Mouse (Mus musculus) ES-CJ7 (cell line): ENCODE measurements at regions not wholly inside any gene's neighbourhood (a gene's known extent, or its start where the extent isn't known, plus 50 kb on each side); places are given as distances from the start of the nearest gene placed in this dataset.

Experiments used
- DNase-seq: peaks from one replicate; pipeline ENCODE4 v3.0.0; 2011; ENCODE audit warnings: low read depth, low spot score

DNA sequence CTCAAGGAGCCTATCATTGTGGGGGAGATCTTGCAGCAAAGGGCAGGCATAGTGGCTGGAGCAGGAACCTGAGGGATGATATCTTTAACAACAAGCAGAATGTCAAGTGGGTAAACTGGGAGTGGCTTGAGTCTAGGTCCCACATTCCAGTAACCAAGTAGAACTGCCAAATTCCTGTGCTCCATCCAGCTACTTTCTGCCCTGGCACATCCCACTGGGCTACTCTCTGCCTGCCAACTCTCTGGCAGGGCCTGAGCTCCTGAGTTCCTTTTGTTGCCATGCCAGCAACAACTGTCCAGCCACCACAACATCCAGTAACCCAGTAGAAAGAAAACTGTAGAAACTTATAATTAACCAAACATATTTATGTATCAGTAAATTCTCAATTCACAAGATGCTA, 1088.8 kb upstream of the Tenm4 start:
- no peak for DNase-seq

DNA sequence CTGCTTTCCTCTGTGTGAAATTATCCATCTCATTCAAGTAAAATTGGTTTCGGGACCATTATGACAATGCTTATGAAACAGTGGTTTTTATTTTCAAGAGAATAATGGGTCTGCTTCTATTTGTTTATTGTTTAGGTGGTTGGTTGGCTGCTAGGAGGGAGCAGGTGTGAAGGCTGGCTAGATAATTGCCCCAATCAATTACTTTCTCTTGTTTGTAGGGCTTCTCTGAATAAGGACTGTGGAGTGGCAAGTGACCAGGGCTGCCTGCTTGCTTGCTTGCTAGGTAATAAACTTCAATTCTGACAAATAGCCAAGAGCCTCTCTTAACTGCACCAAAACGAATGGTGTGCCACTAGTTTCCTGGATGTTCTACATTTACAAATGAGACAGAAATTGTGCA, 1086.7 kb upstream of the Tenm4 start:
- no peak for DNase-seq

DNA sequence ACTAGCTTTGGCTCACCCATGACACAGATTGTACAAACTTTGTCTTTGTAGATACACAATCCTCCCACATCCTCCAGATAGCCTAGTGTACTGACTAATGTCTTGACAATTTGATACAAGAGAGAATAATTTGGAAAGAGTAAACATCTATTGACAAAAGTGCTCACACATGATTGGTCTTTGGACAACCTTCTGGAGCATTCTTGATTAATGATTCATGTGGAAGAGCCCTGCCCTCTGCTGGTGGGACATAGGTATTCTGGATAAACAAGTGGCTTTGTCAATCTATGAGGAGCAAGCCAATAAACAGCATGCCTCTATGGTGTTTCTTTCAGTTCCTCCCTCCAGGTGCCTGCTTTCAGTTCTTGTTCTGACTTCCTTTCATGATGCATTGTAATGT, 1079.7 kb upstream of the Tenm4 start:
- DNase-seq = peak; percentile 65

DNA sequence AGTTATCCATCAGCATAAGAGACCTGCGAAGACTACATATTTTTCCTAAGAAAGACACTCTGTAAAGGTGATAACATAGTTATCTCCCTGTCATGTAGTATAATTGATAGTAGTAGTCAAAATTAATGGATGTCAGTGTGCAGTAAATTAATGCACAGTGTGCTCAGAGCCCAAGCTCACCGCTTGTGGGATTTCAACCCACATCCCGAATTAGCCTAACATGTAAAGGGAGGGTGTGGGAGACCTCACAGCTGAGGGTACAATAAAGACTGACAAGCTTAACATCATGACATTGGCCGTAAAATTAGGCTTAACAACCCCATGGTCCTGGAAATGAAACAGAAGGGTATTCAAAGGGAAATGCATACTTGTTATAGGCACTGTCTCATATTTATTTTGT, 1042.0 kb upstream of the Tenm4 start:
- no peak for DNase-seq

DNA sequence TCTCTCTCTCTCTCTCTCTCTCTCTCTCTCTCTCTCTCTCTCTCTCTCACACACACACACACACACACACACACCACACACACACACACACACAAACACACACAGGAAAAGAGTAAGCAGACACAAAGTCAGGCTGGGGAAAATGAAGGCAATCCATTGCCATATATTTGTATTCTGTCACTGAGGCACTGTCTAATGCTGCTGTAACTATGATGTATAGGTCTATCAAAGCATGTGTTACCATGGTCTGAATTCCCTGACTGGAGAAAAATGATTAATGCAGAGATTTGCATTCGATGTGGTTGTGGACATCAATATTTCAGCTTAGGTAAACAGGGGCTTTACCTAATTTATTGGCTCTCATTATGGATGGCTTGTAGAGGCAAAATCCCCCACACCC, 1038.0 kb upstream of the Tenm4 start:
- no peak for DNase-seq

DNA sequence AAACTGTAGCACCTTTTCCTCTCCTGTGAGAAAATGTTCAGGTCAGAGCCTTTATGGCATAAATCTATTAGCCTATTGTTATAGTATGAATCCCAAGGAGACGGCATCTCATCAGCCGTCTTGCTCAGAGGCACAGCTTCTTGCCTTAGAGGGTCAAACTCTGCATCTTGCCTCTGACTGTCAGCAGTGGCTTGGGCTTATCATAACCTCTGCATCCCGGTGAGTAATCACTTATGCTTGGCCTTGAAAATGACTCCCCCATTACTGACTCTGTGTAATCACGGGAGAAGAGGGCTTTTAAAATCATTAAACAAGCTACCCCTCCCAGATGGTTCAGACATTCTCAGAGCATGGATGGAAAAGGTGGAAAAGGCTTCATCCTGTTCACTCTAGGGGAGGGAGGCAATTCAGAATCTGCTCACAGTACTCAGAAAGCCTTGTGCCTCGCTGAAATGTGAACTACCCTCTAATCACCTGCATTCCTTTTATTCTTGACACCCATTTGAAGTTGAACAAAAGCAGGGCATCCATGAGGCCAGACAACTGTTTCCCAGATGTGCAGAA, 1036.9 kb upstream of the Tenm4 start:
- no peak for DNase-seq

DNA sequence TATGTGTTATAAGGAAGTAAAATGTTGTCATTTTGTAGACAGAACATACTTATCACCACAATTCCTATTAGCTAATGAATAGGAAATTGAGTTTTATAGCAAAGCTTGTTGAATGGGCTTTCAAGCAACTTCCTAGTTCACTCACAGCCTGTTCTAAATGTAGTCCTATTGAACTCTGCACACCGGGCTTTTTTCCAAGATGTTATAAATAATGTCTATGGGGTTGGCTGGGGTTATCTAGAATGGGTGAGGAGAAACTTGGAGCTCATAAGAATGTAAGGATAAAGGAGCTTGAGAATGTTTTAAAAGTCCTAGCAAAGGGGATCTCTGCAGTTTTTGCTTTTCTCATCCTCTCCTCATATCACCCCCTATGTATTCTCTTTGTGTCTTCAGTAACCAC, 1029.3 kb upstream of the Tenm4 start:
- DNase-seq = no peak

DNA sequence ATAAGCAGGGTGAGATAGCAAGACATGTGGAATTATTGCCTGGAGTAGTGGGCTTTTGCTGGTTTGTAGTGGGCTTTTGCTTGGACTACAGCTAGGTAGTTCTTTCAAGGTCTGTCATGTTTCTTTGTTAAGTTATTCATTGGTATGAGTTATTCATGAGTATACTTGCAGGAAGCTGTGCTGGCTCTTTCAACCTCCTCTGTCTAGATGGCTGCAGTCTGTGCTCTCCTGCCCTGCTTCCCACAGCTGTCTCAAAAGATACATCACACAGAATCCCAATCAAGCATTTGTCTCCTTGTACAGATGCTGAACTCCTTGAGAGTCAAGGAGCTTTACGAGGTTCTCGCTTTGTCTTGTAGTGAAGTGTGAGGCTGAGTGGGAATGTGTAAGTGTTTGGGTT, 1028.0 kb upstream of the Tenm4 start:
- DNase-seq = no peak
